Mouse (Mus musculus): ENCODE data around the gene Tex2. TPM values are rescaled to one million over a fixed set of nuclear protein-coding genes. Genes with fewer than 3 reads are reported as not detected.
"Not testable (repeated sequence)": the region's sequence is repeated elsewhere in the genome, so short reads cannot be mapped to it uniquely, and the experiment has no call there.

Tex2 gene
- polyA plus RNA-seq, 1 experiment from 2014 or later: 17.1 TPM

GRCm38 (mm10) chr11:106498739-106499379, 114.4 kb downstream of the Tex2 start:
- H3K36me3 ChIP-seq (ENCODE audit: control insufficient read depth, insufficient read depth): no peaks in the 10 kb centered on the region
- H3K9ac ChIP-seq (ENCODE audit: low read depth, low read length): no peak overlapping the region
- no peaks in the 10 kb centered on the region for H3K27me3 ChIP-seq (replicated peaks; ENCODE audit: control insufficient read depth, insufficient read depth, low read length)
- no peaks in the 10 kb centered on the region for H3K9me3 ChIP-seq (ENCODE audit: control insufficient read depth)
- no peak overlapping the region for H3K4me2 ChIP-seq (replicated peaks; ENCODE audit: low read depth)
- H3K4me1 ChIP-seq (replicated peaks; ENCODE audit: control insufficient read depth, insufficient read depth, low read length): no peaks in the 10 kb centered on the region; the same call in 1 of the 2 replicates
- WGBS: 38% methylated on average over 4 of the region's 4 CpGs
- no peak for TF ChIP-seq CTCF (IDR thresholded peaks at IDR 0.05; ENCODE audit: low read depth)
- no peak for ATAC-seq
- no peak overlapping the region for H3K4me3 ChIP-seq (ENCODE audit: low read depth, low read length)
- H3K27ac ChIP-seq (ENCODE audit: low read depth, low read length): no peak overlapping the region

- Histone ChIP-seq H3K4me1 (replicated peaks; ENCODE audit: control insufficient read depth, insufficient read depth, low read length) (no peaks in the 10 kb centered on the region; the same call in 1 of the 2 replicates), H3K36me3 (ENCODE audit: control insufficient read depth, insufficient read depth) (no peaks in the 10 kb centered on the region), H3K4me3 (ENCODE audit: low read depth, low read length) (no peak overlapping the region), H3K9me3 (ENCODE audit: control insufficient read depth) (no peaks in the 10 kb centered on the region), H3K9ac (ENCODE audit: low read depth, low read length) (no peak overlapping the region), H3K27ac (ENCODE audit: low read depth, low read length) (no peak overlapping the region), H3K27me3 (replicated peaks; ENCODE audit: control insufficient read depth, insufficient read depth, low read length) (no peaks in the 10 kb centered on the region), H3K4me2 (replicated peaks; ENCODE audit: low read depth) (no peak overlapping the region)
- WGBS: 81% methylated on average over 2 of the region's 2 CpGs
- no peak for ATAC-seq
- peak; percentile 28 for TF ChIP-seq CTCF (IDR thresholded peaks at IDR 0.05; ENCODE audit: low read depth)
Observed at GRCm38 (mm10) chr11:106497926-106498325, 115.3 kb downstream of the Tex2 start.

- not testable (repeated sequence) for H3K9ac ChIP-seq (ENCODE audit: low read depth, low read length); H3K27me3 ChIP-seq (replicated peaks; ENCODE audit: control insufficient read depth, insufficient read depth, low read length); H3K4me1 ChIP-seq (replicated peaks; ENCODE audit: control insufficient read depth, insufficient read depth, low read length); H3K4me3 ChIP-seq (ENCODE audit: low read depth, low read length); ATAC-seq; H3K4me2 ChIP-seq (replicated peaks; ENCODE audit: low read depth); H3K27ac ChIP-seq (ENCODE audit: low read depth, low read length); H3K36me3 ChIP-seq (ENCODE audit: control insufficient read depth, insufficient read depth); H3K9me3 ChIP-seq (ENCODE audit: control insufficient read depth)
- whole genome bisulfite sequencing: 90% methylated on average over 2 of the region's 2 CpGs
Observed at GRCm38 (mm10) chr11:106497009-106497408, 116.2 kb downstream of the Tex2 start.

GRCm38 (mm10) chr11:106492984-106493669, 120.1 kb downstream of the Tex2 start:
- 63% methylated on average over 7 of the region's 7 CpGs for WGBS
- no peak for TF ChIP-seq CTCF (IDR thresholded peaks at IDR 0.05; ENCODE audit: low read depth)
- 0 out of 2 replicates have a peak, but pooled peaks have one; percentile 17 for ATAC-seq

GRCm38 (mm10) chr11:106491393-106491792, 121.8 kb downstream of the Tex2 start:
- Histone ChIP-seq H3K27ac (ENCODE audit: low read depth, low read length) (no peak overlapping the region), H3K36me3 (ENCODE audit: control insufficient read depth, insufficient read depth) (no peaks in the 10 kb centered on the region), H3K4me3 (ENCODE audit: low read depth, low read length) (no peak overlapping the region), H3K9ac (ENCODE audit: low read depth, low read length) (no peak overlapping the region), H3K27me3 (replicated peaks; ENCODE audit: control insufficient read depth, insufficient read depth, low read length) (no peaks in the 10 kb centered on the region), H3K4me2 (replicated peaks; ENCODE audit: low read depth) (no peak overlapping the region), H3K4me1 (replicated peaks; ENCODE audit: control insufficient read depth, insufficient read depth, low read length) (no peaks in the 10 kb centered on the region), H3K9me3 (ENCODE audit: control insufficient read depth) (no peaks in the 10 kb centered on the region)
- WGBS: 2% methylated on average over 3 of the region's 3 CpGs
- TF ChIP-seq CTCF (IDR thresholded peaks at IDR 0.05; ENCODE audit: low read depth): peak; percentile 86
- no peak for ATAC-seq

More at GRCm38 (mm10) chr11:106492984-106493669, 120.1 kb downstream of the Tex2 start:
- Histone ChIP-seq H3K4me3 (ENCODE audit: low read depth, low read length) (no peak overlapping the region), H3K9ac (ENCODE audit: low read depth, low read length) (no peak overlapping the region), H3K4me1 (replicated peaks; ENCODE audit: control insufficient read depth, insufficient read depth, low read length) (no peaks in the 10 kb centered on the region), H3K27ac (ENCODE audit: low read depth, low read length) (no peak overlapping the region), H3K4me2 (replicated peaks; ENCODE audit: low read depth) (no peak overlapping the region), H3K9me3 (ENCODE audit: control insufficient read depth) (no peaks in the 10 kb centered on the region), H3K36me3 (ENCODE audit: control insufficient read depth, insufficient read depth) (no peaks in the 10 kb centered on the region), H3K27me3 (replicated peaks; ENCODE audit: control insufficient read depth, insufficient read depth, low read length) (no peaks in the 10 kb centered on the region)

- not testable (repeated sequence) for H3K9me3 ChIP-seq (ENCODE audit: control insufficient read depth)
- WGBS: 91% methylated on average over 6 of the region's 6 CpGs
Observed at GRCm38 (mm10) chr11:106490600-106490999, 122.6 kb downstream of the Tex2 start.

More at GRCm38 (mm10) chr11:106490600-106490999, 122.6 kb downstream of the Tex2 start:
- H3K4me2 ChIP-seq (replicated peaks; ENCODE audit: low read depth); H3K27ac ChIP-seq (ENCODE audit: low read depth, low read length); H3K4me1 ChIP-seq (replicated peaks; ENCODE audit: control insufficient read depth, insufficient read depth, low read length); H3K9ac ChIP-seq (ENCODE audit: low read depth, low read length); H3K4me3 ChIP-seq (ENCODE audit: low read depth, low read length); H3K36me3 ChIP-seq (ENCODE audit: control insufficient read depth, insufficient read depth); ATAC-seq; H3K27me3 ChIP-seq (replicated peaks; ENCODE audit: control insufficient read depth, insufficient read depth, low read length): not testable (repeated sequence)
